Mouse (Mus musculus): ENCODE data around the gene Gm26661. TPM values are rescaled to one million over a fixed set of nuclear protein-coding genes. Genes with fewer than 3 reads are reported as not detected.

Gene Gm26661
- total and polyA plus RNA-seq, 3 experiments: not detected

DNA sequence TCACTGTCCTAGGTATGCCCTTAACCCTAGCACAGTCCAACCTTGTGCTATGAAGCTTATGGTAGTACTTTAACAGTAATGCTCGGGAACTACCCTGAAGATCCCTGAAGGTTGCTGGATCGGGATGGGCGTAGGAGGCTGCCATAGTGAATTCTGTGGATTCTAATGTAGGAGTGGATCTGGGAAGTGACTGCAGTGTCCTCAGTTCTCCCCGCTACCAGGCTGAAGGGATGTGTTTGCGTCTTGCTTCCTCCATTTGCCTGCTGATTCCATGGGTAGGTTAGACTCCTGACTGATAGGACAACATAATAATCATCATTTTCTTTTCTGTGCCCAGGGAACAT lies 41.0 kb downstream of the Gm26661 start:
- H3K9ac ChIP-seq (ENCODE audit: insufficient read depth, low read depth): no peak overlapping the region
- dilution Hi-C loops (cut with MboI; ENCODE audit: extremely low pct_ligation_motif_present, extremely low pct_unique_long_range_greater_than_20kb, low sequenced_read_pairs): no loop called here
- no peak overlapping the region for H3K27ac ChIP-seq (ENCODE audit: insufficient read depth, low read depth)
- no peak overlapping the region for H3K4me2 ChIP-seq (ENCODE audit: insufficient read depth, low read depth, poor library complexity, severe bottlenecking)
- peaks cover 3 to 78% of the 10 kb centered on the region in 2 experiments for H3K36me3 ChIP-seq (replicated peaks in 1 of 2; ENCODE audit: control insufficient read depth in 1 of 2, insufficient read depth in 1 of 2, low read length in 1 of 2)
- no peak for DNase-seq (ENCODE audit: extremely low read depth)
- in situ Hi-C loops (cut with MboI; ENCODE audit: low pct_ligation_motif_present, low pct_unique_long_range_greater_than_20kb, low sequenced_read_pairs): no loop called here
- peaks cover 76% of the 10 kb centered on the region for H3K79me2 ChIP-seq (replicated peaks; ENCODE audit: control insufficient read depth, extremely low read depth, insufficient read depth, poor library complexity, severe bottlenecking)
- H3K4me3 ChIP-seq (replicated peaks in 1 of 3; ENCODE audit: low read depth in 2 of 3, low read length in 2 of 3, poor library complexity in 1 of 3): no peak overlapping the region
- no peak for TF ChIP-seq NELFE (IDR thresholded peaks at IDR 0.05; ENCODE audit: low read depth, low read length)
- no peak for TF ChIP-seq ZKSCAN1 (IDR thresholded peaks at IDR 0.05; ENCODE audit: borderline replicate concordance, low read depth, low read length)
- TF ChIP-seq SMC3 (IDR thresholded peaks at IDR 0.05; ENCODE audit: low read depth, low read length): no peak
- no peak for TF ChIP-seq RCOR1 (conservative IDR thresholded peaks at IDR 0.05; ENCODE audit: low read depth, low read length)
- TF ChIP-seq POLR2AphosphoS2 (IDR thresholded peaks at IDR 0.05; ENCODE audit: low read depth, low read length): no peak
- no peak for TF ChIP-seq MXI1 (IDR thresholded peaks at IDR 0.05; ENCODE audit: low read depth, low read length)
- no peak for TF ChIP-seq IRF4 (IDR thresholded peaks at IDR 0.05; ENCODE audit: low read depth, low read length)
- no peak for TF ChIP-seq SIN3A (IDR thresholded peaks at IDR 0.05; ENCODE audit: low read length)
- TF ChIP-seq EP300 (IDR thresholded peaks at IDR 0.05; ENCODE audit: low read length): no peak
- no peak for TF ChIP-seq MAFK (IDR thresholded peaks at IDR 0.05; ENCODE audit: insufficient replicate concordance, low read length)
- no peak for TF ChIP-seq MAZ (IDR thresholded peaks at IDR 0.05; ENCODE audit: low read depth, low read length)
- no peaks in the 10 kb centered on the region for H3K27me3 ChIP-seq (replicated peaks)
- peaks cover 14 to 53% of the 10 kb centered on the region in 2 experiments for H3K4me1 ChIP-seq (ENCODE audit: control insufficient read depth in 1 of 2, insufficient read depth in 2 of 2)
- H3K9me3 ChIP-seq (replicated peaks; ENCODE audit: low read length): peaks cover 8% of the 10 kb centered on the region

DNA sequence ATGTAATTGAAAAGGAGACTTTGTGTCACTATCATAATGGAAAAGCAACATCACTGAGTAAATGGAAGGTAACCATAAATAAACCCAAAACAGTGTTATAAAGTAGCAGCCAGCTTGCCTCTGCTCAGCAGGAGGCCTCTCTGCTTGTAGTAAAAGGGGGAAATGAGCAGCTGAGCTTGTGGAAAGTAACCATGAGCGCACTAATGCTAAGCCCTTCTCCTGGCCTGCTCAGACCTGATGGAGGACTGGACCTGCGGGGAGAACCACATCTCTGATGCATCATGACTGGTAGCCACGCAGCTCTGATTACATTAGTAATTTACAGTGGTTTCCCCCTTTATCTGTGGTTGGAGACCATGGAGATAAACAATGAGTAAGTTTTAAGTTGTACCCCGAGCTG lies 42.1 kb downstream of the Gm26661 start:
- H3K9ac ChIP-seq (ENCODE audit: insufficient read depth, low read depth): no peak overlapping the region
- H3K79me2 ChIP-seq (replicated peaks; ENCODE audit: control insufficient read depth, extremely low read depth, insufficient read depth, poor library complexity, severe bottlenecking): peaks cover 70% of the 10 kb centered on the region
- peak; percentile 39 for DNase-seq (ENCODE audit: extremely low read depth)
- H3K4me2 ChIP-seq (ENCODE audit: insufficient read depth, low read depth, poor library complexity, severe bottlenecking): no peak overlapping the region
- TF ChIP-seq MYC (IDR thresholded peaks at IDR 0.05; ENCODE audit: low read depth, low read length) (no peak), ETS1 (conservative IDR thresholded peaks at IDR 0.05; ENCODE audit: low read depth, low read length) (peak; percentile 44; the same call in 1 of the 2 replicates)
- peaks cover 3 to 70% of the 10 kb centered on the region in 2 experiments for H3K36me3 ChIP-seq (replicated peaks in 1 of 2; ENCODE audit: control insufficient read depth in 1 of 2, insufficient read depth in 1 of 2, low read length in 1 of 2)
- no peak overlapping the region for H3K27ac ChIP-seq (ENCODE audit: insufficient read depth, low read depth)
- H3K4me3 ChIP-seq (replicated peaks in 1 of 3; ENCODE audit: low read depth in 2 of 3, low read length in 2 of 3, poor library complexity in 1 of 3): no peak overlapping the region
- peaks cover 14 to 63% of the 10 kb centered on the region in 2 experiments for H3K4me1 ChIP-seq (ENCODE audit: control insufficient read depth in 1 of 2, insufficient read depth in 2 of 2)
- H3K9me3 ChIP-seq (replicated peaks; ENCODE audit: low read length): peaks cover 8% of the 10 kb centered on the region
- H3K27me3 ChIP-seq (replicated peaks): no peaks in the 10 kb centered on the region
- in situ Hi-C loops (cut with MboI; ENCODE audit: low pct_ligation_motif_present, low pct_unique_long_range_greater_than_20kb, low sequenced_read_pairs) (no loop called here), dilution Hi-C loops (cut with MboI; ENCODE audit: extremely low pct_ligation_motif_present, extremely low pct_unique_long_range_greater_than_20kb, low sequenced_read_pairs) (no loop called here)

DNA sequence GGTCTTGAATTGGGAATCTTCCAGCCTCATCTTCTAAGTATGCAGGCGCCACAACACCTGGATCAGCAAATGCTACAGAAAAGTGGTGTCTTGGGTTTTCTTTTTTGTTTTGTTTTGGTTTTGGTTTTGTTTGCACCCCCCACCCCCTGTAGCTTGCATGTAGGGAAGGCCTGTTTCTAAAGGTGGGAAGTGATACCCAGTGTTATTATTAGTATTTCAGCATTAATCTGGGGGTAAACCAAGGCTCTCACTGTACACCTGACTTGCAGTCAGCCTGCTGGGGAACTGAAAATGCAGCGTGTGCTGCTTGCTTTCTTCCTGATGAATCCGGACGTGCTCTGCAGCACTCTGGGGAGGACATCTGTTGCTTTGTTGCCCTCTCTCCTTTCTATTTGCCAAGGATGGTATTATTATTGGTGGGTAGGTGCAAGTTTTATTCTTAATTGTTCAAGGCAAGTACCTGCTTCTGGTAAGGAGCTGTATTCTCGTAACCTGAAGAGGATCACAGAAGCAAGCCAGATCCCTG lies 47.2 kb downstream of the Gm26661 start:
- no peaks in the 10 kb centered on the region for H3K27me3 ChIP-seq (replicated peaks)
- peak overlapping the region in 1 of 3 experiments; percentile 0 for H3K4me3 ChIP-seq (replicated peaks in 1 of 3; ENCODE audit: low read depth in 2 of 3, low read length in 2 of 3, poor library complexity in 1 of 3)
- peak overlapping the region; percentile 30; the same call in 1 of the 2 replicates for H3K27ac ChIP-seq (ENCODE audit: insufficient read depth, low read depth)
- H3K36me3 ChIP-seq (replicated peaks in 1 of 2; ENCODE audit: control insufficient read depth in 1 of 2, insufficient read depth in 1 of 2, low read length in 1 of 2): peaks cover 4 to 76% of the 10 kb centered on the region in 2 experiments
- peaks cover 33% of the 10 kb centered on the region for H3K79me2 ChIP-seq (replicated peaks; ENCODE audit: control insufficient read depth, extremely low read depth, insufficient read depth, poor library complexity, severe bottlenecking)
- dilution Hi-C loops (cut with MboI; ENCODE audit: extremely low pct_ligation_motif_present, extremely low pct_unique_long_range_greater_than_20kb, low sequenced_read_pairs) (no loop called here), in situ Hi-C loops (cut with MboI; ENCODE audit: low pct_ligation_motif_present, low pct_unique_long_range_greater_than_20kb, low sequenced_read_pairs) (no loop called here)
- peaks cover 18 to 87% of the 10 kb centered on the region in 2 experiments for H3K4me1 ChIP-seq (ENCODE audit: control insufficient read depth in 1 of 2, insufficient read depth in 2 of 2)
- no peaks in the 10 kb centered on the region for H3K9me3 ChIP-seq (replicated peaks; ENCODE audit: low read length)
- DNase-seq (ENCODE audit: extremely low read depth): peak; percentile 49
- H3K9ac ChIP-seq (ENCODE audit: insufficient read depth, low read depth): no peak overlapping the region
- H3K4me2 ChIP-seq (ENCODE audit: insufficient read depth, low read depth, poor library complexity, severe bottlenecking): peak overlapping the region; percentile 67
- TF ChIP-seq IRF4 (IDR thresholded peaks at IDR 0.05; ENCODE audit: low read depth, low read length): 0 out of 2 replicates have a peak, but pooled peaks have one; percentile 30
- TF ChIP-seq USF1 (IDR thresholded peaks at IDR 0.05; ENCODE audit: low read depth, low read length): no peak
- no peak for TF ChIP-seq POLR2AphosphoS2 (IDR thresholded peaks at IDR 0.05; ENCODE audit: low read depth, low read length)
- peak; percentile 55; the same call in 1 of the 2 replicates for TF ChIP-seq MEF2A (IDR thresholded peaks at IDR 0.05; ENCODE audit: borderline replicate concordance, low read depth, low read length)
- 0 out of 2 replicates have a peak, but pooled peaks have one; percentile 27 for TF ChIP-seq MXI1 (IDR thresholded peaks at IDR 0.05; ENCODE audit: low read depth, low read length)
- TF ChIP-seq MAFK (IDR thresholded peaks at IDR 0.05; ENCODE audit: insufficient replicate concordance, low read length): no peak
- no peak for TF ChIP-seq POLR2A (IDR thresholded peaks at IDR 0.05; ENCODE audit: low read depth, low read length)
- TF ChIP-seq ELF1 (IDR thresholded peaks at IDR 0.05; ENCODE audit: low read depth, low read length): peak; percentile 20; the same call in 1 of the 2 replicates
- no peak for TF ChIP-seq USF2 (conservative IDR thresholded peaks at IDR 0.05; ENCODE audit: low read depth, low read length)
- TF ChIP-seq HCFC1 (IDR thresholded peaks at IDR 0.05; ENCODE audit: low read depth, low read length): no peak
- TF ChIP-seq NRF1 (IDR thresholded peaks at IDR 0.05; ENCODE audit: low read depth, low read length): no peak
- TF ChIP-seq UBTF (IDR thresholded peaks at IDR 0.05; ENCODE audit: low read depth, low read length): no peak
- no peak for TF ChIP-seq RAD21 (IDR thresholded peaks at IDR 0.05; ENCODE audit: low read depth, low read length)
- TF ChIP-seq SMC3 (IDR thresholded peaks at IDR 0.05; ENCODE audit: low read depth, low read length): no peak
- peak; percentile 59 for TF ChIP-seq EP300 (IDR thresholded peaks at IDR 0.05; ENCODE audit: low read length)
- no peak for TF ChIP-seq KAT2A (IDR thresholded peaks at IDR 0.05; ENCODE audit: insufficient replicate concordance, low read length)
- TF ChIP-seq CHD2 (IDR thresholded peaks at IDR 0.05; ENCODE audit: low read length): no peak
